Mouse (Mus musculus): Measurements from ENCODE around the gene Tnfsf10.

DNA sequence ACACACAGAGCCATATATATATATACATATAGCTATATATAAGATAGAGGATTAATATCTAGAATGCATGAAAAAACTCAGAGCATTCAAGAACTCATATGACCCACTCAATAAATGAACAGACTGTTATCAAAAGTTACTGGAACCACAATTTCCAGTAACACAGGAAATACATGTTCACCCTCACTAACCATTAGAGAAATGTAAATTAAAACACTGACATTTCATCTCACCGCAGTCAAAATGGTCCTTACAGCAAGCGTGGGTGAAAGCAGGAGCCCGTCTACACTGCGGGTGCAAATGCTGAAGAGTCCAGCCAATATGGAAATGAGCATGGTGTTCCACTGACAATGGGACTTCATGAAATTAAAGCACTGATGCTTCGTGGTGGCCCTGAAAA is 13.9 kb downstream of the Tnfsf10 start:
- TF ChIP-seq CTCF (IDR thresholded peaks at IDR 0.05; ENCODE audit: low read depth) = no peak
- no peak for TF ChIP-seq EP300 (IDR thresholded peaks at IDR 0.05; ENCODE audit: low read depth)
